ENCODE assay signal across 15 mouse cellular contexts in genomic region chr1:134105764-134106430, GRCm38 (mm10). TPM values are rescaled to one million over a fixed set of nuclear protein-coding genes. Genes with fewer than 3 reads are reported as not detected.
A peak's percentile ranks its signal among the peaks of the same experiment; 100 is the strongest.
DNase-seq lines count a peak whose midpoint lies in the region; ATAC-seq and TF ChIP-seq lines count a peak whose summit lies in the region.
"Had no signal": no experiment of that assay in that cellular context is flagged by ENCODE, and none has a peak within 500 bp of the region (broad histone marks: within the 10 kb centered on the region; RNA-seq: fewer than 3 reads in every experiment).

No protein-coding gene starts in this region.

- DNase-seq in adrenal gland, postnatal 14 days: peak; percentile 1
- no peak for DNase-seq in adrenal gland, postnatal 25 days
- DNase-seq in liver, adult 2 months (ENCODE audit: extremely low read depth, low read depth, low spot score): peak; percentile 72
- DNase-seq in liver, embryonic 11.5 days (ENCODE audit: low spot score): no peak
- DNase-seq in embryonic facial prominence, embryonic 10.5 days (ENCODE audit: low spot score): no peak
- peak; percentile 61 for DNase-seq in lung, postnatal 25 days (ENCODE audit: low spot score)
- no peak for DNase-seq in layer of hippocampus, adult 2 months (ENCODE audit: low spot score in 2 of 2)
- DNase-seq: layer of hippocampus, adult 9-11 months had no signal

- H3K27ac ChIP-seq in liver, adult 2 months (replicated peaks; ENCODE audit: insufficient read depth, low read depth, low read length): no peak overlapping the region
- no peak overlapping the region for H3K27ac ChIP-seq in liver, embryonic 11.5 days (ENCODE audit: low read depth, low read length)
- H3K27ac ChIP-seq in embryonic facial prominence, embryonic 10.5 days (replicated peaks): 0 out of 2 replicates have a peak overlapping the region, but pooled peaks have one; percentile 44
- H3K27ac ChIP-seq in layer of hippocampus, adult 2 months: no peak overlapping the region
- H3K27ac ChIP-seq: gastrocnemius, adult 2 months; heart, adult 2 months; liver, embryonic 14.5 days had no signal

- H3K36me3 ChIP-seq in liver, adult 2 months (ENCODE audit: control insufficient read depth, insufficient read depth, low read length): no peaks in the 10 kb centered on the region
- H3K36me3 ChIP-seq in liver, embryonic 11.5 days (ENCODE audit: control insufficient read depth, insufficient read depth, low read length): no peaks in the 10 kb centered on the region
- no peaks in the 10 kb centered on the region for H3K36me3 ChIP-seq in embryonic facial prominence, embryonic 10.5 days (replicated peaks)

- TF ChIP-seq POLR2A in liver, adult 2 months (IDR thresholded peaks at IDR 0.05; ENCODE audit: extremely low read depth, insufficient read depth, low read length): no peak

- no peaks in the 10 kb centered on the region for H3K9me3 ChIP-seq in liver, embryonic 11.5 days (ENCODE audit: control insufficient read depth, low read length)
- H3K9me3 ChIP-seq in embryonic facial prominence, embryonic 10.5 days: no peaks in the 10 kb centered on the region

- no peaks in the 10 kb centered on the region for H3K4me1 ChIP-seq in liver, adult 2 months (ENCODE audit: control insufficient read depth, insufficient read depth, low read length)
- peaks cover 4% of the 10 kb centered on the region for H3K4me1 ChIP-seq in liver, embryonic 11.5 days (replicated peaks; ENCODE audit: control insufficient read depth, insufficient read depth, low read length)
- peaks cover 12% of the 10 kb centered on the region; the same call in 1 of the 2 replicates for H3K4me1 ChIP-seq in embryonic facial prominence, embryonic 10.5 days

- WGBS in liver, adult 2 months: 55% methylated on average over 3 of the region's 3 CpGs
- 44% methylated on average over 3 of the region's 3 CpGs for WGBS in liver, embryonic 11.5 days
- WGBS in embryonic facial prominence, embryonic 10.5 days: 47% methylated on average over 3 of the region's 3 CpGs

- H3K27me3 ChIP-seq in liver, adult 2 months (ENCODE audit: control insufficient read depth, insufficient read depth, low read length): no peaks in the 10 kb centered on the region
- H3K27me3 ChIP-seq in liver, embryonic 11.5 days (replicated peaks; ENCODE audit: control insufficient read depth, insufficient read depth, low read length): peaks cover 7% of the 10 kb centered on the region
- peaks cover 5% of the 10 kb centered on the region; the same call in 1 of the 2 replicates for H3K27me3 ChIP-seq in embryonic facial prominence, embryonic 10.5 days (replicated peaks; ENCODE audit: low read depth, poor library complexity, severe bottlenecking)

- H3K79me2 ChIP-seq in liver, adult 2 months (ENCODE audit: control insufficient read depth, insufficient read depth, low read length): no peaks in the 10 kb centered on the region

- no peak overlapping the region for H3K4me3 ChIP-seq in liver, adult 2 months (ENCODE audit: insufficient read depth, low read depth, low read length)
- no peak overlapping the region for H3K4me3 ChIP-seq in liver, embryonic 11.5 days (ENCODE audit: low read depth, low read length)
- no peak overlapping the region for H3K4me3 ChIP-seq in embryonic facial prominence, embryonic 10.5 days
- H3K4me3 ChIP-seq in layer of hippocampus, adult 2 months: no peak overlapping the region
- H3K4me3 ChIP-seq: gastrocnemius, adult 2 months; heart, adult 2 months had no signal

- ATAC-seq in liver, embryonic 11.5 days (replicated peaks; ENCODE audit: low FRiP score): no peak
- ATAC-seq in granulocyte monocyte progenitor cell, adult 5-6 weeks (replicated peaks; ENCODE audit: poor library complexity, severe bottlenecking): no peak

- no peak for TF ChIP-seq CTCF in liver, adult 2 months (IDR thresholded peaks at IDR 0.05; ENCODE audit: low read depth, low read length)
- no peak for TF ChIP-seq CTCF in layer of hippocampus, adult 2 months (conservative IDR thresholded peaks at IDR 0.05)

- H3K9ac ChIP-seq in liver, adult 2 months (ENCODE audit: low read depth, low read length): no peak overlapping the region
- no peak overlapping the region for H3K9ac ChIP-seq in liver, embryonic 11.5 days (ENCODE audit: low read depth, low read length)
- H3K9ac ChIP-seq: forebrain, postnatal 0 days; liver, embryonic 14.5 days had no signal

- no peak overlapping the region for H3K4me2 ChIP-seq in liver, embryonic 11.5 days

RNA-seq across cellular contexts. Expression of gene Chit1, which starts 5.1 kb away (rescaled TPM):
- not detected in 2 replicates for total RNA-seq in adrenal gland, postnatal 14 days (2021)
- total RNA-seq in adrenal gland, postnatal 25 days (2021): not detected in 2 replicates
- total RNA-seq in liver, adult 2 months (2014; rRNA removed): not detected in 2 replicates
- not detected in 2 replicates for polyA plus RNA-seq in liver, adult 2 months (2012; rRNA removed)
- polyA plus RNA-seq in liver, embryonic 11.5 days (2014; fragmentation: Nextera tagmentation; extraction: Ambion mirVana): not detected in 2 replicates
- polyA plus RNA-seq in embryonic facial prominence, embryonic 10.5 days (2016; fragmentation: Nextera tagmentation; extraction: Ambion mirVana): 0.09 TPM in 1 of 2 replicates, not detected in the other
- 0.62 and 1.7 TPM in 2 replicates for total RNA-seq in granulocyte monocyte progenitor cell, adult 5-6 weeks (2014; fragmentation: Nextera tagmentation)
- total RNA-seq in granulocyte monocyte progenitor cell, adult 5-6 weeks (2017): 0.22 and 0.82 TPM in 2 replicates
- total RNA-seq in layer of hippocampus, adult 2 months (2021): under 1 TPM in 1 of 2 experiments, not detected in 1; 0.20 TPM
- total RNA-seq: gastrocnemius, adult 2 months; heart, adult 2 months; heart, postnatal 10 days had no signal
- polyA plus RNA-seq: activated CD4-positive, CD25-positive, alpha-beta regulatory T cell, adult 4 months had no signal

RNA-seq across cellular contexts. Expression of gene Btg2, which starts 27.0 kb away (rescaled TPM):
- 36.7 and 58.2 TPM in 2 replicates for total RNA-seq in adrenal gland, postnatal 14 days (2021)
- total RNA-seq in adrenal gland, postnatal 25 days (2021): 17.8 and 18.1 TPM in 2 replicates
- 7.0 and 10.1 TPM in 2 replicates for total RNA-seq in liver, adult 2 months (2014; rRNA removed)
- polyA plus RNA-seq in liver, adult 2 months (2012; rRNA removed): 5.6 and 6.9 TPM in 2 replicates
- 38.6 and 39.9 TPM in 2 replicates for polyA plus RNA-seq in liver, embryonic 11.5 days (2014; fragmentation: Nextera tagmentation; extraction: Ambion mirVana)
- 32.5 and 40.4 TPM in 2 replicates for polyA plus RNA-seq in embryonic facial prominence, embryonic 10.5 days (2016; fragmentation: Nextera tagmentation; extraction: Ambion mirVana)
- 7.2 and 13.5 TPM in 2 replicates for total RNA-seq in granulocyte monocyte progenitor cell, adult 5-6 weeks (2014; fragmentation: Nextera tagmentation)
- 31.3 and 33.7 TPM in 2 replicates for total RNA-seq in granulocyte monocyte progenitor cell, adult 5-6 weeks (2017)
- 10 to 100 TPM; 17.2 to 22.0 TPM for total RNA-seq in layer of hippocampus, adult 2 months (2021)

Comparison
In these comparisons a context has a peak if more than half of its experiments do, and no peak if none do; other contexts are left out.
1. DNase-seq: peak in adrenal gland, postnatal 14 days (single experiment), liver, adult 2 months (single experiment) and lung, postnatal 25 days (single experiment); none in adrenal gland, postnatal 25 days (single experiment), liver, embryonic 11.5 days (single experiment), embryonic facial prominence, embryonic 10.5 days (single experiment) and layer of hippocampus, adult 2 months (0 of 2).